Mouse (Mus musculus): ENCODE measurements at regions not wholly inside any gene's neighbourhood (a gene's known extent, or its start where the extent isn't known, plus 50 kb on each side); places are given as distances from the start of the nearest gene placed in this dataset.

- TF ChIP-seq CTCF (conservative IDR thresholded peaks at IDR 0.05; ENCODE audit: low read length) (no peak), NANOG (IDR thresholded peaks at IDR 0.05; ENCODE audit: borderline replicate concordance, low read length) (no peak), POU5F1 (IDR thresholded peaks at IDR 0.05; ENCODE audit: borderline replicate concordance, low read length) (no peak)
These were observed 122.2 kb upstream of the Dkk2 start for GRCm38 (mm10) chr3:131962870-131963269.
